Mouse (Mus musculus) kidney, embryonic 14.5 days (tissue): ENCODE data around the gene Drosha. TPM values are rescaled to one million over a fixed set of nuclear protein-coding genes. Genes with fewer than 3 reads are reported as not detected.

Experiments used
- ATAC-seq: fragments of 200-750 bp; cut with Nextera tagmentation; 2 replicates; pipeline ENCODE4 v1.8.0; 2017; ENCODE audit warnings: moderate number of reproducible peaks, mild to moderate bottlenecking, moderate TSS enrichment, moderate library complexity; ENCODE audit not compliant: low FRiP score, low TSS enrichment
- H3K27ac ChIP-seq: fragments of 300-500 bp; sonication (generic); 2 replicates; pipeline ENCODE4 v1.5.1; 2014; ENCODE audit warnings: low read depth, mild to moderate bottlenecking, low read length, moderate library complexity, mixed read lengths
- H3K27me3 ChIP-seq: fragments of 300-500 bp; sonication (generic); 2 replicates; pipeline ENCODE4 v1.6.1; 2014; ENCODE audit warnings: mild to moderate bottlenecking, low read length; ENCODE audit not compliant: control insufficient read depth, insufficient read depth
- H3K36me3 ChIP-seq: fragments of 300-500 bp; sonication (generic); 2 replicates; pipeline ENCODE4 v1.6.1; 2014; ENCODE audit warnings: low read length, mixed read lengths; ENCODE audit not compliant: control insufficient read depth, insufficient read depth
- H3K4me1 ChIP-seq: fragments of 300-500 bp; sonication (generic); 2 replicates; pipeline ENCODE4 v1.6.1; 2014; ENCODE audit warnings: low read length, mixed read lengths; ENCODE audit not compliant: control insufficient read depth, insufficient read depth
- H3K4me2 ChIP-seq: fragments of 300-500 bp; sonication (generic); replicated peaks from 2 replicates; pipeline ENCODE4 v1.6.1; 2014; ENCODE audit warnings: low read depth, mild to moderate bottlenecking, low read length
- H3K4me3 ChIP-seq: fragments of 300-500 bp; sonication (generic); 2 replicates; pipeline ENCODE4 v1.5.1; 2014; ENCODE audit warnings: mild to moderate bottlenecking, low read length
- H3K9ac ChIP-seq: fragments of 300-500 bp; sonication (generic); 2 replicates; pipeline ENCODE4 v1.6.1; 2014; ENCODE audit warnings: low read depth, mild to moderate bottlenecking, low read length, moderate library complexity
- H3K9me3 ChIP-seq: fragments of 300-500 bp; sonication (generic); 2 replicates; pipeline ENCODE4 v1.6.1; 2016; ENCODE audit warnings: low read length; ENCODE audit not compliant: control insufficient read depth
- WGBS: fragments of 180-500 bp; shearing (Covaris S2); extraction: QIAGEN DNeasy Blood & Tissue Kit; methylation state at CpG from one replicate; pipeline ENCODE4 v1.1.7; 2014; 5-methylcytosine and 5-hydroxymethylcytosine counted together
- polyA plus RNA-seq: library from polyadenylated mRNA; unstranded; fragments of >200 nt; fragmentation: Nextera tagmentation; extraction: Ambion mirVana; gene quantifications from 2 replicates; pipeline ENCODE4 v1.2.1, GENCODE M21; 2014

Gene Drosha
- polyA plus RNA-seq, 1 experiment from 2014 or later: 50.1 TPM

DNA sequence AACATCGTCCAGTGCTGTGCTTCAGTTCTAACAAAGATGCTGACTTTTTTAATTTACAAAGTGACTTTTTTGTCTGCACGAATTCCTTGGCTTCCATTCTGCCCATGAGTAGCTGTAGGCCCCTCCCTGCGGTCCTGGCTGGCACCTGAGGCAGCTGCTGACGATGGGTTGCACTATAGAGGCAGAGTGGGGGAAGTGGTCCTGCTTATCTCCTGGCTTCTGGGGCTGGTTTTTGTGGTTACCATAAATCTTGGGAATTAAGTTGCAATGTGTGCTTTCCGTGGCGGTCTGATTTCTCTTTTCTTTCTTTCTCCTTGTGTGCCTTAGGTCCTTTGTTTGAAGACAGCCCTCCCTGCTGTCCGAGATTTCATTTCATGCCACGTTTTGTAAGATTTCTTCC, 42.7 kb downstream of the Drosha start:
- Histone ChIP-seq H3K9ac (no peak overlapping the region), H3K9me3 (no peaks in the 10 kb centered on the region), H3K27ac (peak overlapping the region; percentile 17; the same call in 1 of the 2 replicates), H3K4me1 (no peaks in the 10 kb centered on the region), H3K36me3 (peaks cover 53% of the 10 kb centered on the region), H3K4me3 (no peak overlapping the region), H3K4me2 (no peak overlapping the region), H3K27me3 (no peaks in the 10 kb centered on the region)
- WGBS: 60% methylated on average over 8 of the region's 8 CpGs
- no peak for ATAC-seq

DNA sequence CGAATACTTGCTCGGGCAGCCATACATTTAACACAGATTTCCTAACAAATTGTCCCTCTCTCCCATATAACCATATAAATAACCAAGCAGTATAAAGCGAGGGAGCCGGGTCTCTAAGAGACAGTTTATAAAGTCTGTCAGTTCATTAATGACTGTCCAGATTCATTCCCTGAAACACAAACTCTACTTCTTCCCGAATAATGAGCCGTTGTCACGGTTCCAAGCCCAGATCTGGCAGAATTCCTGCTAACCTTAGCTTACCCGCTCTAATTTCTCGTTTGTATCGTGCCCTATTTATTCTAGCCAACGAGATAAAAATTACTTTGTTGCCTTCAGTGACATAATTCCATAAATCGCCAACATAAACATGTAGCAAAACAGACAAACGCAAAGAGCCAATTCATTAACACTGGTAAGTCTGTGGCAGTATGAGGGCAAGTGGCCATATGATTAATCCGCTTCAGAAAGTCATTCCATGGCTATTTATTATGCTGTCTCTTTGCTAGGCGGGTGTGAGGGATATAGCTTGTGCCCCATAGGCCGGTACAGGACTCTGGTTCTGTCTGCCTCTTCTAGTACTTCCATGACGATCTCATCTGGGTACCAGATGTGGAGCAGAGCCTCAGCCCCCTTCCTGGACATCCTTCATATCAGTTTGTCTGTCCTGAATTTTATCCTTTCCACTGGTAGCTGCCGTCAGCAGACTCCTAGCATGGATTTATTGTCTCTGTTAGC, 51.0 kb downstream of the Drosha start:
- Histone ChIP-seq H3K9me3 (no peaks in the 10 kb centered on the region), H3K4me1 (no peaks in the 10 kb centered on the region; the same call in 1 of the 2 replicates), H3K27ac (no peak overlapping the region), H3K4me3 (no peak overlapping the region), H3K9ac (no peak overlapping the region), H3K36me3 (peaks cover 40% of the 10 kb centered on the region), H3K27me3 (no peaks in the 10 kb centered on the region), H3K4me2 (no peak overlapping the region)
- peak; percentile 63; the same call in 1 of the 2 replicates for ATAC-seq
- 70% methylated on average over 18 of the region's 18 CpGs for WGBS

DNA sequence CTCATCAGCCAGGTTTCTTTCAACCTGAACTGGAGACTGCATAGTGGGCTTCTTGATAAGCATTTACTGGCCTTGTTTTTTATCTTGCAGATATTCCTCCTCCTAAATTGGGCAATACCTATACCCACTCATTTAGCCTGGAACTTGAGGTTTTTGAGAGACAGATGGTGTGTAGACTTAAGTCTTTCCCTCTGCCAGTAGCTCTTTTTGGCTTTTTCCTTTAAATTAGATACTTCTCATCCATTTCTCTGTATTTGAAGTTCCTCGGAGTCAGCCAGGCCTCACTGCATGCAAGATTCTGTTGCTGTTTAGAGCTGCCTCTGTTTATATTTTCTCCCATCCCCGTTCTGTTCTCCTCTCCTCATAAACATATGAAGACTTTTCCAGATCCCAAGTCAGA, 51.7 kb downstream of the Drosha start:
- H3K36me3 ChIP-seq: peaks cover 41% of the 10 kb centered on the region
- H3K9me3 ChIP-seq: no peaks in the 10 kb centered on the region
- H3K27me3 ChIP-seq: no peaks in the 10 kb centered on the region
- ATAC-seq: no peak
- WGBS: 85% methylated on average over 2 of the region's 2 CpGs
- no peaks in the 10 kb centered on the region; the same call in 1 of the 2 replicates for H3K4me1 ChIP-seq
- no peak overlapping the region for H3K9ac ChIP-seq
- H3K27ac ChIP-seq: no peak overlapping the region
- H3K4me3 ChIP-seq: no peak overlapping the region
- H3K4me2 ChIP-seq: no peak overlapping the region

DNA sequence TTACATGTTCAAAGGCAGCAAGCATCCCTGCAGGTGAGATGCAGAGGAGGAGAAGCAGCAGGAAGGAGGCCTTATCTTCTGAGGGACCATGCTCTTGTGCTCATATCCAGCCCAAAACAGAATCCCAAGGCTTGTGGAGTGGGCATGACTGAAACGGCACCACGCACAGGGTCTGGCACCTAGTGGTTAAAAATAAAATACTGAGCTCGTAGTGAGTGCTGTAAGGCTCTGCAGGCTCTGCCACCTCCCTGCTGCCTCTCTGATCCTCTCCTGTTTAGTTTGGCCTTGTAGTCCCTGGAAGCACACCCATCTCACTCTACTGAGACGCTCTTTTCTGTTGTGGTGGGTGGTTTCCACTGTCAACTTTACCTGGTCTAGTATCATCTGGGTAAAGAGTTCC, 52.3 kb downstream of the Drosha start:
- WGBS: 98% methylated on average over 4 of the region's 4 CpGs
- H3K36me3 ChIP-seq: peaks cover 44% of the 10 kb centered on the region
- H3K4me2 ChIP-seq: no peak overlapping the region
- no peak overlapping the region for H3K27ac ChIP-seq
- H3K9me3 ChIP-seq: no peaks in the 10 kb centered on the region
- H3K4me1 ChIP-seq: no peaks in the 10 kb centered on the region; the same call in 1 of the 2 replicates
- no peak overlapping the region for H3K9ac ChIP-seq
- no peak for ATAC-seq
- H3K27me3 ChIP-seq: no peaks in the 10 kb centered on the region
- H3K4me3 ChIP-seq: no peak overlapping the region

DNA sequence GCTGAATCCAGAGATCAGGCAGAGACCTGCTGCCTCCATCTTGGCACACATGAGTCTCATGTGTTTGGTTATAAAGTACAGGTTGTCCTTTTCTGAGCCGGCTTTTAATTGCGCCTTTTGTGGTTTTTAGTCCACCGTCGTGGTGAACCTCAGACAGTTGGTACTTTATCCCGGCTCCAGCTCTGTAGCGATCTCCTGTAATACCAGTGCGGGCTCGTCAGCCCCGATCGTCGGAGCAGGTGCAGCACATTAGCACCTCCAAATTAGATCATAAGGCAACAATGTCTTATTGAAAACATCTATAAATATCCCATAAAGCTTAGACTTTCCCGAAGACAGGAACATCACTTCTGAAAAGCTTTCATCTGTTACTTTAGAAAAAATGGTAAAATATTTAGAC, 53.3 kb downstream of the Drosha start:
- no peak overlapping the region for H3K27ac ChIP-seq
- 95% methylated on average over 12 of the region's 12 CpGs for WGBS
- no peaks in the 10 kb centered on the region for H3K27me3 ChIP-seq
- no peak overlapping the region for H3K4me3 ChIP-seq
- no peak overlapping the region for H3K4me2 ChIP-seq
- H3K4me1 ChIP-seq: no peaks in the 10 kb centered on the region; the same call in 1 of the 2 replicates
- peaks cover 54% of the 10 kb centered on the region for H3K36me3 ChIP-seq
- ATAC-seq: no peak
- H3K9ac ChIP-seq: no peak overlapping the region
- H3K9me3 ChIP-seq: no peaks in the 10 kb centered on the region

DNA sequence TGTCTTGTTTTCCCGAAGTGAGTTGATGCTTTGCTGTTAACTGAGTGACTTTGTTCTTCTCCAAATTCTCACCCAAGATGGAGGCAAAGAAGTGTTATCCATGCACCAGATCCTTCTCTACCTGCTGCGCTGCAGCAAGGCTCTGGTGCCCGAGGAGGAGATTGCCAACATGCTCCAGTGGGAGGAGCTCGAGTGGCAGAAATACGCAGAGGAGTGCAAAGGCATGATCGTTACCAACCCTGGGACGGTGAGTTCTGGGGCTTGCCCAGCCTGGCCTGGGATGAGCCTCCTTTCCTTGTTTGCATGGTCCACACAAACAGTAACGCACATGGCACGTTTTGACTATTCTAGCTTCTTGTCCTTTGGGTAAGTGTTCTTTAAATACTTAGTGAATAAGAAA, 54.0 kb downstream of the Drosha start:
- no peak overlapping the region for H3K4me3 ChIP-seq
- no peaks in the 10 kb centered on the region for H3K27me3 ChIP-seq
- H3K9me3 ChIP-seq: no peaks in the 10 kb centered on the region
- H3K27ac ChIP-seq: no peak overlapping the region
- H3K4me1 ChIP-seq: no peaks in the 10 kb centered on the region; the same call in 1 of the 2 replicates
- WGBS: 90% methylated on average over 9 of the region's 9 CpGs
- H3K36me3 ChIP-seq: peaks cover 61% of the 10 kb centered on the region
- no peak overlapping the region for H3K4me2 ChIP-seq
- ATAC-seq: no peak
- no peak overlapping the region for H3K9ac ChIP-seq

DNA sequence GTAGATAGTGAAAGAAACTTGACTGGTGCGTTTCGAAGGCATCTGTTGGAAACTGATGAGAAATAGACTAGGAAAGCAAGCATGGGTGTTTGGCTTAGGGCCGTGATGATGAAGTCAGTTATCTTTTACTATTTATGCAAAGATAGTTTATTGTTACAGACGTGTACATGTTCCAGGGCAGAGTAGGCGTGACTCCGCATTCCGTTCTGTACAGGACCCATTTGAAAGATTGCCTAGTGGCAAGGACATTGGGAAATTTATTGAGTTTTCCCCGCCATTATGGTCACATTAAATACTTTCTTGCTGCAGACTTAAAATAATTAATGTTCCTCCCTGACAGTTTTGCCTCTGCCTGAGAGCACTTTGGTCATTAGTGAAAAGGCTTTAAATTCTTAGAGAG, 55.3 kb downstream of the Drosha start:
- Histone ChIP-seq H3K36me3 (peaks cover 65% of the 10 kb centered on the region), H3K4me2 (no peak overlapping the region), H3K27ac (no peak overlapping the region), H3K4me1 (no peaks in the 10 kb centered on the region; the same call in 1 of the 2 replicates), H3K9me3 (no peaks in the 10 kb centered on the region), H3K4me3 (no peak overlapping the region), H3K27me3 (no peaks in the 10 kb centered on the region), H3K9ac (no peak overlapping the region)
- 67% methylated on average over 8 of the region's 8 CpGs for WGBS
- peak; percentile 26; the same call in 1 of the 2 replicates for ATAC-seq

DNA sequence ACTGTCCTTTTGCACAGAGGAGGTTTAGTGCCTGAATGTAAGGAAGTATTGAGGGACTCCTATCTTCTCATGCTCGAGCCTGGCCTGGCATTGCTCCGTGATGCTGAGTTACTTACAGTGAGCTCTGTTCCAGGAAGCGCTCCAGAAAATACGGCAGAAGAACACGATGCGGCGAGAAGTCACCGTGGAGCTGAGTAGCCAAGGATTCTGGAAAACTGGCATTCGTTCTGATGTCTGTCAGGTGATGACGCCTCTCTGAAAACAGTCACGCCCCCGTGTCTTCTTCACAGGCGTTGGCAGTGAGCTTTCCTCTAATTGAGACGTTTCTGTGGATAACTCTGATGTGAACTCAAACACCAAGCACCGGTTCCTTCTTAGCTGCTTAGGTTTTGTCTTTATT, 60.2 kb downstream of the Drosha start:
- no peak overlapping the region for H3K4me3 ChIP-seq
- H3K4me1 ChIP-seq: no peaks in the 10 kb centered on the region
- peaks cover 83% of the 10 kb centered on the region for H3K36me3 ChIP-seq
- H3K9me3 ChIP-seq: no peaks in the 10 kb centered on the region
- no peak overlapping the region for H3K9ac ChIP-seq
- H3K27me3 ChIP-seq: no peaks in the 10 kb centered on the region
- no peak overlapping the region for H3K4me2 ChIP-seq
- WGBS: 88% methylated on average over 15 of the region's 15 CpGs
- no peak for ATAC-seq
- no peak overlapping the region for H3K27ac ChIP-seq

DNA sequence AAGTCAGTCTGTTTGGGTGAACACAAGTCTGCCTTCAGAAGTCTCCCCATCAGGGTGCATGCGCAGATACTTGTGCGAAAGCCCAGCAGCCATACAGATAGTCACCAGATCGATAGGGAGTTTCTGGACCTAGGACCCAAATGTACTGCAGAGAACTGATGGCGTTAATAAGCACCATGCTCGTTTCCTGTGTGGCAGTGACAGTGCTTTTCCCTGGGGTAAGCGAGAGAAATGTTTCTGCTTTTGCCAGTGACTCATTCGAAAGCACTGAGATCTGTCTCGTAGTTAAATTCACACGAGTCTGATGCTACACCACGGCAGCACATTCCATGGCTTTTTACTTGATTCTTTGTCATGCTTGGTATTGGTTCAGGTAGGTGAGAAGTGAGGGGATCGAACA, 60.7 kb downstream of the Drosha start:
- 97% methylated on average over 11 of the region's 11 CpGs for WGBS
- ATAC-seq: no peak
- H3K4me2 ChIP-seq: no peak overlapping the region
- no peaks in the 10 kb centered on the region for H3K27me3 ChIP-seq
- peaks cover 85% of the 10 kb centered on the region for H3K36me3 ChIP-seq
- no peak overlapping the region for H3K9ac ChIP-seq
- no peak overlapping the region for H3K4me3 ChIP-seq
- H3K27ac ChIP-seq: no peak overlapping the region
- H3K9me3 ChIP-seq: no peaks in the 10 kb centered on the region
- no peaks in the 10 kb centered on the region for H3K4me1 ChIP-seq
